Comparison of ENCODE assay signal across 10 mouse cellular contexts in the genomic region with DNA sequence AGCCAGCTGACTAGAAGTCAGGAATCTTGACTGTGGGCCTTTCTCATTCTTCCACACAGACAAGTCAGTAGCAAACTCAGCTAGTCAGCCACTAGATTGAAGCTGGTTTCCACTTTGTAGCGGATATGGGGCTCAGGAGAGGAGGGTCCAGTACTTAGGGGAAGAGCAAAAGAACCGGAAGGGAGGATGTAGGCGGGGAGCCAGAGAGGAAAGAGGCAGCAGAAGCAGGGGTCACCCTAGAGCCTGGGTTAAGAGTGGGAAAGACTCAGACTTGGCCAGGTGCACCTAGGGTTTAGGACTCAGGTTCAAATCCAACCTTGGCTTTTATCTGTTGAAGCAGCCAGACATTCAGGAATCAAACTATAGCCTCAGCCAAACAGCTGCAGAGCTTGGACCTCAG. TPM values are rescaled to one million over a fixed set of nuclear protein-coding genes. Genes with fewer than 3 reads are reported as not detected.
DNase-seq lines count a peak whose midpoint lies in the region; ATAC-seq and TF ChIP-seq lines count a peak whose summit lies in the region.
"Had no signal": no experiment of that assay in that cellular context is flagged by ENCODE, and none has a peak within 500 bp of the region (broad histone marks: within the 10 kb centered on the region; RNA-seq: fewer than 3 reads in every experiment).

No protein-coding gene starts in this region.

- TF ChIP-seq CTCF in stomach, postnatal 0 days (IDR thresholded peaks at IDR 0.05; ENCODE audit: low read depth): no peak

- no peak overlapping the region for H3K9ac ChIP-seq in forebrain, embryonic 16.5 days (replicated peaks; ENCODE audit: low read depth, low read length)
- H3K9ac ChIP-seq in limb, embryonic 14.5 days (ENCODE audit: low read depth, low read length, severe bottlenecking): 0 out of 2 replicates have a peak overlapping the region, but pooled peaks have one; percentile 95
- H3K9ac ChIP-seq in stomach, postnatal 0 days (ENCODE audit: low read length): 0 out of 2 replicates have a peak overlapping the region, but pooled peaks have one; percentile 0

- ATAC-seq in forebrain, embryonic 16.5 days: no peak
- no peak for ATAC-seq in megakaryocyte, adult 5-6 weeks (ENCODE audit: poor library complexity, severe bottlenecking)
- no peak for ATAC-seq in limb, embryonic 14.5 days (ENCODE audit: low FRiP score, low read depth)
- ATAC-seq in stomach, postnatal 0 days (ENCODE audit: low FRiP score, low TSS enrichment): no peak
- no peak for ATAC-seq in activated CD4-positive, CD25-positive, alpha-beta regulatory T cell, adult 4 months

- H3K4me1 ChIP-seq in forebrain, embryonic 10.5 days: peaks cover 81% of the 10 kb centered on the region
- peaks cover 47% of the 10 kb centered on the region for H3K4me1 ChIP-seq in forebrain, embryonic 16.5 days (replicated peaks; ENCODE audit: control insufficient read depth, insufficient read depth, low read length)
- H3K4me1 ChIP-seq in megakaryocyte, embryonic 14.5 days: peaks cover 83% of the 10 kb centered on the region
- H3K4me1 ChIP-seq in limb, embryonic 14.5 days (ENCODE audit: control insufficient read depth, insufficient read depth, low read length): peaks cover 32% of the 10 kb centered on the region
- H3K4me1 ChIP-seq in stomach, postnatal 0 days (replicated peaks; ENCODE audit: control insufficient read depth, insufficient read depth): peaks cover 14% of the 10 kb centered on the region; the same call in 1 of the 2 replicates

- H3K9me3 ChIP-seq in forebrain, embryonic 10.5 days: no peaks in the 10 kb centered on the region
- no peaks in the 10 kb centered on the region for H3K9me3 ChIP-seq in forebrain, embryonic 16.5 days (ENCODE audit: control insufficient read depth, low read length)
- H3K9me3 ChIP-seq in megakaryocyte, embryonic 14.5 days: no peaks in the 10 kb centered on the region
- no peaks in the 10 kb centered on the region for H3K9me3 ChIP-seq in limb, embryonic 14.5 days (ENCODE audit: control insufficient read depth, low read length)
- no peaks in the 10 kb centered on the region for H3K9me3 ChIP-seq in stomach, postnatal 0 days (ENCODE audit: control insufficient read depth, low read length)

- peak overlapping the region; percentile 91; the same call in 1 of the 2 replicates for H3K4me3 ChIP-seq in forebrain, embryonic 10.5 days
- H3K4me3 ChIP-seq in forebrain, embryonic 16.5 days (replicated peaks; ENCODE audit: low read length): no peak overlapping the region
- H3K4me3 ChIP-seq in megakaryocyte, embryonic 14.5 days (replicated peaks): peak overlapping the region; percentile 97
- no peak overlapping the region for H3K4me3 ChIP-seq in limb, embryonic 14.5 days (replicated peaks; ENCODE audit: low read length)
- no peak overlapping the region for H3K4me3 ChIP-seq in stomach, postnatal 0 days (ENCODE audit: low read depth, low read length)

- no peak for DNase-seq in forebrain, embryonic 10.5 days (ENCODE audit: extremely low spot score, low spot score)
- DNase-seq in limb, embryonic 14.5 days (ENCODE audit: low spot score): no peak
- DNase-seq in stomach, postnatal 0 days (ENCODE audit: low spot score): no peak
- DNase-seq in gastrocnemius, postnatal 14 days: no peak
- DNase-seq: adrenal gland, adult 8-10 months; B cell, adult 2 months had no signal

- no peak overlapping the region for H3K27ac ChIP-seq in forebrain, embryonic 10.5 days
- no peak overlapping the region for H3K27ac ChIP-seq in forebrain, embryonic 16.5 days (ENCODE audit: low read length)
- no peak overlapping the region for H3K27ac ChIP-seq in limb, embryonic 14.5 days (replicated peaks; ENCODE audit: low read depth, low read length)
- no peak overlapping the region for H3K27ac ChIP-seq in stomach, postnatal 0 days (replicated peaks)

- peaks cover 72% of the 10 kb centered on the region for H3K27me3 ChIP-seq in forebrain, embryonic 10.5 days (ENCODE audit: poor library complexity, severe bottlenecking)
- H3K27me3 ChIP-seq in forebrain, embryonic 16.5 days (replicated peaks; ENCODE audit: control insufficient read depth, insufficient read depth, low read length): no peaks in the 10 kb centered on the region
- H3K27me3 ChIP-seq in megakaryocyte, embryonic 14.5 days (replicated peaks): no peaks in the 10 kb centered on the region
- H3K27me3 ChIP-seq in limb, embryonic 14.5 days (ENCODE audit: control insufficient read depth, insufficient read depth, low read length): no peaks in the 10 kb centered on the region
- no peaks in the 10 kb centered on the region for H3K27me3 ChIP-seq in stomach, postnatal 0 days (ENCODE audit: control insufficient read depth, insufficient read depth, low read length)

- no peak overlapping the region for H3K4me2 ChIP-seq in forebrain, embryonic 16.5 days (ENCODE audit: low read length)
- H3K4me2 ChIP-seq in limb, embryonic 14.5 days (replicated peaks; ENCODE audit: low read depth, low read length, severe bottlenecking): no peak overlapping the region
- H3K4me2 ChIP-seq in stomach, postnatal 0 days (replicated peaks; ENCODE audit: low read depth): peak overlapping the region; percentile 97; the same call in 1 of the 2 replicates

- WGBS in forebrain, embryonic 10.5 days: 79% methylated on average over 3 of the region's 3 CpGs
- 86% methylated on average over 3 of the region's 3 CpGs for WGBS in forebrain, embryonic 16.5 days
- WGBS in limb, embryonic 14.5 days: 85% methylated on average over 3 of the region's 3 CpGs
- 76% methylated on average over 3 of the region's 3 CpGs for WGBS in stomach, postnatal 0 days

- TF ChIP-seq POLR2A in limb, embryonic 14.5 days (IDR thresholded peaks at IDR 0.05; ENCODE audit: borderline replicate concordance, extremely low read depth, insufficient read depth, insufficient read length): no peak

- no peak for TF ChIP-seq EP300 in stomach, postnatal 0 days (optimal IDR thresholded peaks at IDR 0.05)

- intact Hi-C loops in gastrocnemius, postnatal 14 days (cut with DNase I; ENCODE audit: low total_unique reads): no loop called here

- peaks cover 14% of the 10 kb centered on the region for H3K36me3 ChIP-seq in forebrain, embryonic 10.5 days (replicated peaks)
- peaks cover 8% of the 10 kb centered on the region; the same call in 1 of the 2 replicates for H3K36me3 ChIP-seq in forebrain, embryonic 16.5 days (ENCODE audit: control insufficient read depth, insufficient read depth)
- peaks cover 52% of the 10 kb centered on the region for H3K36me3 ChIP-seq in megakaryocyte, embryonic 14.5 days (replicated peaks; ENCODE audit: low read length)
- peaks cover 14% of the 10 kb centered on the region for H3K36me3 ChIP-seq in limb, embryonic 14.5 days (ENCODE audit: control insufficient read depth, insufficient read depth, low read length)
- H3K36me3 ChIP-seq in stomach, postnatal 0 days (ENCODE audit: control insufficient read depth, insufficient read depth, low read length): 0 out of 2 replicates have a peak, but pooled peaks cover 2% of the 10 kb centered on the region

RNA-seq across cellular contexts. Expression of gene Ltc4s, which starts 11.2 kb away (rescaled TPM):
- polyA plus RNA-seq in forebrain, embryonic 10.5 days (2016; fragmentation: Nextera tagmentation; extraction: Ambion mirVana): 0.79 and 1.1 TPM in 2 replicates
- polyA plus RNA-seq in forebrain, embryonic 16.5 days (2015; fragmentation: Nextera tagmentation; extraction: Ambion mirVana): 1.6 TPM in 2 replicates
- 10.5 and 22.9 TPM in 2 replicates for polyA plus RNA-seq in megakaryocyte, embryonic 14.5 days (2012; ENCODE audit: insufficient read depth, low replicate concordance)
- not detected in 2 replicates for total RNA-seq in megakaryocyte, adult 5-6 weeks (2015)
- total RNA-seq in megakaryocyte, adult 5-6 weeks (2017): 0.66 TPM in 1 of 2 replicates, not detected in the other
- polyA plus RNA-seq in limb, embryonic 14.5 days (2012; rRNA removed): 4.0 and 7.1 TPM in 2 replicates
- 2.5 and 3.9 TPM in 2 replicates for polyA plus RNA-seq in limb, embryonic 14.5 days (2014; fragmentation: Nextera tagmentation; extraction: Ambion mirVana)
- 13.2 and 13.8 TPM in 2 replicates for polyA plus RNA-seq in stomach, postnatal 0 days (2015; fragmentation: Nextera tagmentation; extraction: Ambion mirVana)
- polyA plus RNA-seq in activated CD4-positive, CD25-positive, alpha-beta regulatory T cell, adult 4 months (2017; shearing (Covaris generic)): not detected
- 1 to 10 TPM; 1.9 to 2.0 TPM for total RNA-seq in gastrocnemius, postnatal 14 days (2021)

RNA-seq across cellular contexts. Expression of gene Mgat4b, which starts 16.5 kb away (rescaled TPM):
- polyA plus RNA-seq in forebrain, embryonic 10.5 days (2016; fragmentation: Nextera tagmentation; extraction: Ambion mirVana): 10.8 and 13.2 TPM in 2 replicates
- polyA plus RNA-seq in forebrain, embryonic 16.5 days (2015; fragmentation: Nextera tagmentation; extraction: Ambion mirVana): 30.6 and 33.5 TPM in 2 replicates
- 119 and 130 TPM in 2 replicates for polyA plus RNA-seq in megakaryocyte, embryonic 14.5 days (2012; ENCODE audit: insufficient read depth, low replicate concordance)
- total RNA-seq in megakaryocyte, adult 5-6 weeks (2015): 17.1 and 22.2 TPM in 2 replicates
- 9.1 and 12.1 TPM in 2 replicates for total RNA-seq in megakaryocyte, adult 5-6 weeks (2017)
- polyA plus RNA-seq in limb, embryonic 14.5 days (2012; rRNA removed): 34.5 and 45.3 TPM in 2 replicates
- 21.1 and 23.6 TPM in 2 replicates for polyA plus RNA-seq in limb, embryonic 14.5 days (2014; fragmentation: Nextera tagmentation; extraction: Ambion mirVana)
- 30.8 and 32.6 TPM in 2 replicates for polyA plus RNA-seq in stomach, postnatal 0 days (2015; fragmentation: Nextera tagmentation; extraction: Ambion mirVana)
- polyA plus RNA-seq in activated CD4-positive, CD25-positive, alpha-beta regulatory T cell, adult 4 months (2017; shearing (Covaris generic)): 1 to 10 TPM; 1.0 to 1.2 TPM
- 10 to 100 TPM; 24.8 to 25.5 TPM for total RNA-seq in gastrocnemius, postnatal 14 days (2021)

RNA-seq across cellular contexts. Expression of gene Sqstm1, which starts 16.6 kb away (rescaled TPM):
- 117 and 122 TPM in 2 replicates for polyA plus RNA-seq in forebrain, embryonic 10.5 days (2016; fragmentation: Nextera tagmentation; extraction: Ambion mirVana)
- polyA plus RNA-seq in forebrain, embryonic 16.5 days (2015; fragmentation: Nextera tagmentation; extraction: Ambion mirVana): 305 and 322 TPM in 2 replicates
- polyA plus RNA-seq in megakaryocyte, embryonic 14.5 days (2012; ENCODE audit: insufficient read depth, low replicate concordance): 154 and 155 TPM in 2 replicates
- total RNA-seq in megakaryocyte, adult 5-6 weeks (2015): 51.8 and 56.7 TPM in 2 replicates
- 298 and 386 TPM in 2 replicates for total RNA-seq in megakaryocyte, adult 5-6 weeks (2017)
- polyA plus RNA-seq in limb, embryonic 14.5 days (2012; rRNA removed): 112 and 120 TPM in 2 replicates
- 214 and 227 TPM in 2 replicates for polyA plus RNA-seq in limb, embryonic 14.5 days (2014; fragmentation: Nextera tagmentation; extraction: Ambion mirVana)
- 211 and 220 TPM in 2 replicates for polyA plus RNA-seq in stomach, postnatal 0 days (2015; fragmentation: Nextera tagmentation; extraction: Ambion mirVana)
- polyA plus RNA-seq in activated CD4-positive, CD25-positive, alpha-beta regulatory T cell, adult 4 months (2017; shearing (Covaris generic)): 10 to 100 TPM; 51.8 to 58.9 TPM
- 100 to 1,000 TPM; 217 to 261 TPM for total RNA-seq in gastrocnemius, postnatal 14 days (2021)

RNA-seq across cellular contexts. Expression of gene Mrnip, which starts 53.0 kb away (rescaled TPM):
- 22.8 and 25.9 TPM in 2 replicates for polyA plus RNA-seq in forebrain, embryonic 10.5 days (2016; fragmentation: Nextera tagmentation; extraction: Ambion mirVana)
- 28.4 and 33.7 TPM in 2 replicates for polyA plus RNA-seq in forebrain, embryonic 16.5 days (2015; fragmentation: Nextera tagmentation; extraction: Ambion mirVana)
- polyA plus RNA-seq in megakaryocyte, embryonic 14.5 days (2012; ENCODE audit: insufficient read depth, low replicate concordance): 3.7 TPM in 1 of 2 replicates, not detected in the other
- total RNA-seq in megakaryocyte, adult 5-6 weeks (2015): 7.6 and 9.2 TPM in 2 replicates
- total RNA-seq in megakaryocyte, adult 5-6 weeks (2017): 7.5 and 11.6 TPM in 2 replicates
- 17.6 and 18.0 TPM in 2 replicates for polyA plus RNA-seq in limb, embryonic 14.5 days (2012; rRNA removed)
- polyA plus RNA-seq in limb, embryonic 14.5 days (2014; fragmentation: Nextera tagmentation; extraction: Ambion mirVana): 16.8 and 17.2 TPM in 2 replicates
- 6.1 and 6.2 TPM in 2 replicates for polyA plus RNA-seq in stomach, postnatal 0 days (2015; fragmentation: Nextera tagmentation; extraction: Ambion mirVana)
- 10 to 100 TPM; 11.2 to 12.6 TPM for polyA plus RNA-seq in activated CD4-positive, CD25-positive, alpha-beta regulatory T cell, adult 4 months (2017; shearing (Covaris generic))
- total RNA-seq in gastrocnemius, postnatal 14 days (2021): 1 to 10 TPM; 5.0 to 5.4 TPM

Comparison
In these comparisons a context has a peak if more than half of its experiments do, and no peak if none do; other contexts are left out.
1. H3K4me3 ChIP-seq: peak in forebrain, embryonic 10.5 days (single experiment) and megakaryocyte, embryonic 14.5 days (single experiment); none in forebrain, embryonic 16.5 days (single experiment), limb, embryonic 14.5 days (single experiment) and stomach, postnatal 0 days (single experiment).